Mouse (Mus musculus) bone marrow, adult 2 months (tissue): ENCODE results near the gene Fabp2.

Experiments
- CTCF ChIP-seq: fragments of 200-500 bp; IDR thresholded peaks from 2 replicates; pipeline ENCODE4 v1.5.1; 2011; ENCODE audit warnings: low read length, control low read depth; ENCODE audit not compliant: control insufficient read depth, insufficient read depth
- POLR2A ChIP-seq: fragments of 200-500 bp; IDR thresholded peaks from 2 replicates; pipeline ENCODE4 v1.6.1; 2011; ENCODE audit warnings: low read depth, mild to moderate bottlenecking, control low read depth, low read length, borderline replicate concordance; ENCODE audit not compliant: control insufficient read depth

GRCm38 (mm10) chr3:122921676-122922527 is 27.0 kb downstream of the Fabp2 start:
- no peak for TF ChIP-seq CTCF
- no peak for TF ChIP-seq POLR2A
